Mouse (Mus musculus): ENCODE data around the gene Slc38a10.

The Slc38a10 gene

DNA sequence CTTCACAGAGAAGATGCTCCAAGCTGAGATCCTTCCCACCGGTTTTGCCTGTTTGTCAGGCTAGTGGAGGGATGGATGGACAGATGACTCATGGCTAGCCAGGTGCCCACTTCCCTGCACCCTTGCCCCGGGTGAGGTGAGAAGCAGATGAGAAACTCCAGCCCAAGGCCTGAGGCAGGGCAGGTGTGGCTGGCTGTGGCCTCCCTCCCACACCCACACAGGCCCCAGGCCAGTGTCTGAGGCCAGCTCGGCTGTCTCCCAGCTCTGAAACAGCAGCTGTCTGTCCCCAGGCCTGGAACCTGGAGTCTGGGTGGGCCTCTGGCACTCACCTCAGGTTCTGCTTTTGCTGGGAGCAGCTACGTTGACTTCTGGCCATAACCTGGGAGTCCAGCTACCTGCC, 24.8 kb upstream of the Slc38a10 start:
- DNase-seq (ENCODE audit: low spot score in 2 of 2) = no peak

DNA sequence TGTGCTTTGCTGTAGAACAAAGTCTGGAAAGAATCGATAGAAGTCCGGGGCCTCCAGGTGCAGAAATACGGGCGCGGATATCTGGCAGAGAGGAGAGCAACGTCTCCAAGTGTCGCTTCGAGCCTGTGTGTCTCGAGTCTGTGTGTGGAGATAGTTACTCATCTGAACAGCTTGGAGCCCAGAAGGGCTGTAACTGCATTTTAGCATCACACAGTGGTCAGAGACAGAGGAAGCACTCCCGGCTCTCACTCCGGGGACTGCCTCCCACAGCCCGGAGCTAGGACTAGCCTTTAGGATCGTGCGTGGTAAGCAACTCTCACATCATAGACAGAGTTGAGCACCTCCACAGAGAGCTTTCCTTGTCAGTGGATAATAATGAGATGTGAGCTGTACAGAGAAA, 22.1 kb upstream of the Slc38a10 start:
- peak; percentile 43 to 52 for DNase-seq (ENCODE audit: low spot score in 2 of 2)

DNA sequence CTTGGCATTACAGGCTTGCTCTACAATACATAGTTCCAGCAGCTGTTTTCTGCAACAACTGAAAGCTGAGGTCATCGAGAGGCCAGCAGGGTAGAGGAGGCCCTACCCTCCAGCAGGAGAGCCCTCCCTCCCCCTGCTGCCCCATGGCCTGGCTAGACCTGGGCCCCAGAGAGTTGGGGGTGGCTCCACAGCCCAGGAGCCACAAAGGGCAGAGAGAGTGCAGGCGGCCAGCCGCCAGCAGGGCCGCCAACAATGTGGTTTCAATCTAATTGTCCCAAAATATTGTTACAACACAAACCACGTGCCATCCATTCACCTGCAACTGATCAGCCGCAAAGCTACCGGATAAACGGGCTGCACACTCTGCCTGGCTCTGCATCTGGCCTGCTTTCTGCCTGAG, 20.0 kb upstream of the Slc38a10 start:
- no peak for DNase-seq (ENCODE audit: low spot score in 2 of 2)

DNA sequence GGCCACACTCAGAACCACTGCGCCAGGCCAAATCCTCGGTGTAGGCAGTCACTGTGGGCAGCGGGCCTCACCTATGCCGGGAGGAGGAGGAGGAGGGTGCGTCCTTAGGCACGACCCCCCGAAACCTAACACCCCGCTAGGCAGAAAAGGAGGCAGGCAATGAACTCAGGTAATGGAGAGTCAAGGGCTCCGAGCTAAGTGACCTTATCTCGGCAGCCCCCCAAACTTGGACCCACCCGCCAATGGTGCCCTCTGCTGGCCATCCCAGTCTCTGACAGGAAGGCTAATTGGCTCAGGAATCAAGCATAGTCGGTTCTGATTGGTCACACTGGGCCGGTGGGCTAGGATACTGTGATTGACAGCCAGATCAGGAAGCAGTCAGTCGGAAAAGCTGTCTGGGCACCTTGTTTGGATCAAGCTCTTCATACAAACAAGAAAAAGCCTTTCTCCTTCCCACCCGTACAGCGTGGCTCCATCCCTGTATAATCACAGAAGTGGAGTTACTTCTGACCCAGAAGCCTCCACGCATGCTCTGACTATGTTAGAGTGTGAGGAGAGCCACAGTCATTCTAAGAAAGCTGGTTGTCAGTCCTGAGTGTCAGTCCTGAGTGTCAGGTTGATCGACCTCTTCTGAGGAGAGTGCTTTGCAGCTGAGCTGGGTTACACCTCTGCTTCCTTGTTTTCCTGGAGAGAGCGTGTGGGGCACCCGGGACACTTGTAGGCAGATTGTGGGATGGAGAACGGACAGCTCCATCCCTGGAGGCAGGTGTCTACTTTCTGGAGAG, 18.3 kb upstream of the Slc38a10 start:
- DNase-seq (ENCODE audit: low spot score in 2 of 2) = peak; percentile 80 to 82

DNA sequence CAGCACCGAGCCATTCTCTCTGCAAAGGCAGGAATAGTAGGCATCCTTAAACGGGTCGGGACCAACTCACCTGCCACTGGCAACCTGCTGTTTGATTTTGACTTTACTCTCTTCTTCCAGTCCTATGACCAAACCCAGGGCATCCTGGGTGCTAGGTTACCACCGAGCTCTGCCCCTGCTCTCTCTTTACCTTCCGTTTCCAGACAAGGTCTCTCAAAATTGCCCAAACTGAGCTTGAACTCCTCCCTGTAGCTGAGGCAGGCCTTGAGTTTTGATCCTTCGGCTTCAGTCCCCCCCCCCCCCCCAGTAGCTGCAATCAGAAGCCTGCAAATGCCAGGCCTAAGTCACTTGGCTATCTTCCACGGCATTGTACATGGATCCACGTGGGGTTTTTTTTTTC, 17.4 kb upstream of the Slc38a10 start:
- no peak for DNase-seq (ENCODE audit: low spot score in 2 of 2)

DNA sequence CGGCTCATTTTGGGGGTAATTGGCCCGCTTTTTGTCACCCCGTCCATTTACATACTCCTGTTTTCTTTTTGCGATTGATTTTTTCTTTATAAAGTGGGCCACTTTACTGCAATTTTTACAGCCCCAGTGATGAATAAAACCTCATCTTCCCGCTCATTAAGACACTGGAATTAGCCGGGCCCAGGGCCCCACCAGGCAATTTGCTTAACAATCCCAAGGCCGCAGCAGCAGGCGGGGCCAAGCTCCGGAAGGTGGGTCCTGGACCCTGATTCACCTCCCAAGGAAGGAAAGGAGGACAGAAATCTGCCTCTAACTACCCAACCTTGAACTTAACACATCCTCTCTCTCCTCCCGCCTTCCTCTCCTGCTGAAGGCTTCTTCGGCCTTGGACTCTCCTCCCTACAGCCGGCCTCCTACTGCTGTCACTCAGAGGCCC, 16.8 kb upstream of the Slc38a10 start:
- no peak for DNase-seq (ENCODE audit: low spot score in 2 of 2)

DNA sequence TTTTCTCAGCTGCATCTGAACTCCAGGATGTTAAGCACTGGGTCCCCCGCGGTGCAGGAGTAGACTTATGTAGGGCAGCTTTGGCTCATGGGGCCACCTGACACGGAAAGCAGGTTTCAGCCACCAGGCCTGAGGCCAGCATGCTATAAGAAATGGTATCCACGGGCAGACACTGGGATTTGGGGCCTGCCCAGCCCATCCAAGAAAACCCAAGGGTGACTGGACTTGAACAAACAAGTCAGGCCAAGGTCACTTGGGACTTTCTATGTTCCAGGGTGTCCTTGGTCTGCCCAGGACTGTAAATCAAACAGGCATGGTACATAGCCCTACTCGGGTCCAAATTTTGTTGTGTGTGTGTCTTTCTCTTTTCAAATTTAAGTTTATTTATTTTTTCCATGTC, 15.9 kb upstream of the Slc38a10 start:
- no peak for DNase-seq (ENCODE audit: low spot score in 2 of 2)

DNA sequence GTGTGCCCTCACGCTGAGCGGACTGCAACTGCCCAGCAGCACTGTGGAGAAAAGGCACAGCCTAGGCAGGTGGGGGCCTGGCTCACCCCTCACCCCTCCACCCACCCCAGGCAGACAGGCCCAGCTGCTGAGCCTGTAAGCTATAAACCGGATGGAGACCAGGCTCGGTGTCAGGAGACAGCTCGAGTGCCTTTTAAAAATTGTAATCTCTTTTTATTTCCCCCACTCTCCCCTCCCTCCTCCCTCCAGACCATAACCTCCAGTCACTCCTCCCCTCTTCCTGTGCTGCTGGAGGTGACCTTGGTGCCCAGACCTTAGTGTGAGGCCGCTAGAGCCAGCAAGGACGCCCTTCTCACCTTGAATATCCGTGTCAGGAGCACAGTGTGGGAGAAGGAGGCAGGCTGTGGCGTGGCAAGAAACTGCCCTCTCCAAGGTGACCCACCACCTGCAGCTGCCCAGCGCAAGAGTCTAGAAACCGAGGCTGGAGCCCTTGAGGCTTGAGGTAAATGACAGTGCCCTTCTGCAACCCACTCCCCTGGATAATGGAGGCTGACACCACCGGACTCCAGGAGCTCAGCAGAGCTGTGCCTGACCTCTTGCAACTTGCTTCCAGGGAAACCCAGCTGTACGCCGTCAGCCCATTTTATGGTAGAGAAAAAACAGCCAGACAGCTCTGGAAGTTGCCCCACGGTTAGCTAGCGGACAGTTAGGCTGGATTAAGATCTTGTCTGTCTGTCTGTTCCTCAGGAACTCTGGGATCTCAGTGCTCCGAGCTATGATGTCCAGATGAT, 13.5 kb upstream of the Slc38a10 start:
- DNase-seq (ENCODE audit: low spot score in 2 of 2) = no peak

DNA sequence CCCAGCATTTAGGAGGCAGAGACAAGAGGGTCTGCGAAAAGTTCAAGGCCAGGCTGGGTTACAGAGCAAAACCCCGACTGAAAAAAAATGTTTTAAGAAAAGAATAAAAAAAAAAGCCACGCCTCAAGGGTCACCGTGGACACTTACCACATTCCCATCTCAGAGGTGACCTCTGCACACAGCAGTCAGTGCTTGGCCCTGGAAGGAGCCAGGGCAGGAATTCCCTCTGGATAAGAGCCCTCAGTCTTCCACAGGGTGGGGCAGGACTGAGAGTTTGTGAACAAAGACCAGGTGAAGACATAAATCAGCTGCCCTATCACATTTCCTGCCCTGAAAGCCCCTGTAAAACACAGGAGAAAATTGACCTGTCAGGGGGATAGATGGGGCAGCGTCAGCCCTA, 12.9 kb upstream of the Slc38a10 start:
- DNase-seq (ENCODE audit: low spot score in 2 of 2) = no peak

DNA sequence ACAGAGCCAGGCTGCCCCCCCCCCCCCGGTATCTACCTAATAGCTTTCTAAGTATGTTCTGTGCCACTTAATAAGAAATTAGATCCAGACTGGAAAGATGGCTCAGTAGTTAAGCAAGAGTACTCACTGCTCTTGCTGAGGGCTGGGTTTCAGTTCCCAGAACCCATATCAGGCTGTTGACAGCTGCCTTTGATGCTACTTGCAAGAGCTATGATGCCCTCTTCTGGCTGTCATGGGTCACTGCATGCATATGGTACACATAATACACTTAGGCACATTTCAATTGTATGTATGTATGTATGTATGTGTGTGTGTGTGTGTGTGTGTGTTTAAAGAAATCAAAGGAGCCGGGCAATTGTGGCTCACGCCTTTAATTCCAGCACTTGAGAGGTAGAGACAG, 12.1 kb upstream of the Slc38a10 start:
- no peak for DNase-seq (ENCODE audit: low spot score in 2 of 2)

DNA sequence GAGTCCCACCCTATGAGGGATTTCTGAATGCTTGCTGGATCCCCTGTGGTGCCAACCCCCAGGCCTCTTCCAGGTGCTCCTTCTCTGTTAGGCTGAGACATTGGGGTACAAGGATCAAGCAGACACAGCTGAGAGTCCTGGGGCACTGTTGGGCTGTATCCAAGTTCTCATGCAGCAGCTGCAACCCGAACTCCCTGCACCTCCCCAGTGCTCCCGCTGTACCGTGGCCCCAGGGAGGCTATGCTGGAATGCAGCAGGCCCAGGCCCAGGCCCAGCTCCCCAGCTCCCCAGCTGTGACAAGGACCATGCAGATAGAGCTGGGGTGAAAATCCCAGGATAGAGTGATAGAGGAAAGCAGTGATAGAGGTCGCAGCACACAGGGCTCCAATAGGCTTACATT, 10.1 kb upstream of the Slc38a10 start:
- no peak for DNase-seq (ENCODE audit: low spot score in 2 of 2)

DNA sequence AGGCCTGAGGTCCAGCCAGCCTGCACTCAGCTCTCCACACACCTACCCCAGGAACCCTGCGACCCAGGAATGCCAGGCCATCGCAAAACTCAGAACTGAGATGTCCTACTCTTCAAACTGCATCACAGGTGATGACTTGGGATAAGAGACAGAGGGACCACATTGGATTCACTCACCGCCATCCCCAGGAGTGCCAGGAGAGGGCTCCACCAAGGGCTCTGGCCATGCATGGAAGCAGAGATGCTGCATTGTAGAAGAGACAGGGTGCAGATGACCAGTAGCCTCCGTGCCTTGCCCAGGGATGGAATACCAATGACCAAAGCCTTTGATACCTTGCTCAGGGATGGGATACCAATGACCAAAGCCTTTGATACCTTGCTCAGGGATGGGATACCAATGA, 9.3 kb upstream of the Slc38a10 start:
- no peak for DNase-seq (ENCODE audit: low spot score in 2 of 2)

DNA sequence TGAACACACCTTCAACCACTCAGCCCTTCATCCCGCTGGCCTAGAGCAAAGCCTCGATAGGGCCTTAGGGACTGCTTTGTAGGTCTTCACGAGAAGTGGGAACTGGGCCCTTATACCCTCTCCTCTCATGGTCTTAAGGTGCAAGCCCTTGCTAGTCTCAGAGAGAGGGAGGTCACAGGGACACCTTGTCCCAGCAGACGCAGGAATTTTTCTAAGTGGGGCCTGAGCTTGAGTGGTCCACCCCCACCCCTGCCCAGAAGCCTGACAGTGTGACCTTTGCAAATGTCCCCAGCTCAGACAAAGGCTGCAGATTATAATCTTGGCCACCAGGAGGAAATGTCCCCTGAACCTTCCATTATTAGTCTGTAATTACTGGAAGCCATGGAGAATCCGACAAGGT, 8.5 kb upstream of the Slc38a10 start:
- no peak for DNase-seq (ENCODE audit: low spot score in 2 of 2)

DNA sequence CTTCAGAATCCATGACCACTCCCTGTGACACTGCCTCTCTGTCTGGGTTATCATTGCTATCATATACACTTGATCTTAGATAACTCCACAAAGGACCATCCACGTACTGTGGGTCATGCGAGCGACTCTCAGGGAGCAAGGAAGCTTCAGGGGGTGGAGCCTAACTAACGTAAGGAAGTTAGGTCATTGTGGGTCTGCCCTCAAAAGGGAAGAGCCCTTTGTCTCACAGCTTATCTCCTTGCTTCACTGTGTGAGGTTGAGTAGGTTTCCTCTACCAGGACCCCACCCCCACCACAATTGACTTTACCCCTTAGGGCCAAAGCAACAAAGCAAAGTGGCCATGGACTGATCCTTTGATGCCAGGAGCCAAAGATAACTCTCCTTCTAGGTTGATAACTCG, 7.7 kb upstream of the Slc38a10 start:
- no peak for DNase-seq (ENCODE audit: low spot score in 2 of 2)

DNA sequence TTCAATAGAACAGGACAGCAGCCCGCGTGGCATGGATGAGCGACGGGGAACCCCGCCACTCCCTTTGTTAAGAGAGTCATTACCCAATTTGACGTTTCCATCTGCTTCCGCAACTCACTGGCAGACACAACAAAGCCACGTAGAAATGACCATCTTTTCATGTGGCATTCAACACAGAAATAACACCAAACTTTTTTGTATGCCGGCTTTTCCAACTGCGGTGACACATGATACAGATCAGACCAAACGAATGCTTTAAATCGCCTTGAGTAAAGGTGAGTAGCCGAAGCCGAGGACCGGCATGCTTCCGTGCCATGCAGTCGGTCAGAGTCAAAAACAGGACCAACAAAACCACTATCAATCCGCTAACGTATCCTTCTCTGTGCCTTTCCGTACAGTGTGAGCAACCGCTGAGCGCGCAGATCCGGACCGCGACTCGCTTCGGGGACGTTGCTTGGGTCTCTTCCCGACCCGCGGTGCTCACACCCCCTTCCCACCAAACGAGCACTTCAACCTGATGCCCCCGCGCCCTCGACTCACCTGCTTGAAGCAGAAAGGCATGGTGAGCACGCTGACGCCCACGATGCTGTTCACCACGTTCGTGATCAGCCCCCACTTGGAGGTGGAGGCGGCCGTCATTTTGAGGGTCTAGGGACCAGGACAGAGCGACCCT, 570 bp downstream of the Slc38a10 start:
- DNase-seq (ENCODE audit: low spot score in 2 of 2) = peak in 1 of 2 experiments; percentile 61

DNA sequence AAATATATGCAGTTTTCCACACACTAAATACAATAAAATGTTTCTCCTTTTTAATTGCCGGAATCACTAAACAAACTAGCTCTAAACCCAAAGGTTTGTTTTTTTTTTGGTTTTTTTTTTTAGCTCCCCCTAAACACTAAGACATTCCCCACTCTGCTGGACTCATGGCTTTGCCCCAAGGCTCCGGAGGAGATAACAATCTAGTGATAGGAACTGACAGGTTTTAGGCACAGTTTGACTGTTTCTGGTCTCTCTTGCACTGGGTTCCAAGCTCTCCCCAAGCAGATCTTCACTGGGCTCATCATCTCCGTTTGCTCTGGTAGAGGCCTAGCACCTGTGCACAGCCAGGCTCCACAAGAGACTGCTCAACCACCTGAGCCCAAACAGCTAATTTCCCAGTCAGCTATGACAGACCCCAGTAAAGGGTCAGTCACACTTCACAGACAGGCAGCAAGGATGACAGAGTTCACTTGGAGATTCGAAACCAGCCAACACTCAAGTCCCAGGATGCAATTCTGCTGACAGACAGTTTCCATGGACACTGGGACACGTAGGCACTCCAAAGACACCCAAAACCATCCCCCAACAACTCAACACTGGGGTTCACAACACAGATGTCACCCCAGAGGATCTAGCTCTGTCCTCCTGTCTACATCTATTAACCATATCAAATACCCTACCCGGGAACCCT, 1.5 kb downstream of the Slc38a10 start:
- DNase-seq (ENCODE audit: low spot score in 2 of 2) = no peak

DNA sequence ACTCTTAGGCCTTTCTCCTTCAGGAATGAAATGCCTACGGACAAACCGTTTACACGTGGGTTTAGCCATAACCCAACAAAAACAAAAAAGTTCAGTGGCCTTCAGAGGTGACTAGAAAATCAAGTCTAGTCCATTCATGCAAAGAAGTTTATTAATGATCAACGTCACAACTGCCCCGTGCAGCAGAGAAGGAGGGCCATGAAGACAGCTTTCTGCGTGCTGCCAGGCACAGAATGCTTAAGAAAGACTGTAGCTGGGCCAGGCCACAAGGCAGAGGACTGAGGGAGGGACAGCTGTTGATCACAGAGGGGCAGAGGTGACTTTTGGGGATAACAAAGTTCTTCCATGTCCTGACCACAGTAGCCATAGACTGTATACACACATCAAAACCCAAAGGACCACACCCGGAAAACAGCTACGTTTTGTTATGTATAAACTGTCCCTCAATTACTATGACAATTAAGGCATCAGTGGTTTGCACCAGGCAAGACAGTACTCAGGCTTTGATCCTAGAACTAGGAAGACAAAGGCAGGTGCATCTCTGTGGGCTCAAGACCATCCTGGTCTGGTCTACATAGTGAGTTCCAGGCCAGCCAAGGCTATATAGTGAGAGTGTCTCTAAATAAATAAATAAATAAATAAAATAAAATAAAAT, 2.8 kb downstream of the Slc38a10 start:
- DNase-seq (ENCODE audit: low spot score in 2 of 2) = no peak

DNA sequence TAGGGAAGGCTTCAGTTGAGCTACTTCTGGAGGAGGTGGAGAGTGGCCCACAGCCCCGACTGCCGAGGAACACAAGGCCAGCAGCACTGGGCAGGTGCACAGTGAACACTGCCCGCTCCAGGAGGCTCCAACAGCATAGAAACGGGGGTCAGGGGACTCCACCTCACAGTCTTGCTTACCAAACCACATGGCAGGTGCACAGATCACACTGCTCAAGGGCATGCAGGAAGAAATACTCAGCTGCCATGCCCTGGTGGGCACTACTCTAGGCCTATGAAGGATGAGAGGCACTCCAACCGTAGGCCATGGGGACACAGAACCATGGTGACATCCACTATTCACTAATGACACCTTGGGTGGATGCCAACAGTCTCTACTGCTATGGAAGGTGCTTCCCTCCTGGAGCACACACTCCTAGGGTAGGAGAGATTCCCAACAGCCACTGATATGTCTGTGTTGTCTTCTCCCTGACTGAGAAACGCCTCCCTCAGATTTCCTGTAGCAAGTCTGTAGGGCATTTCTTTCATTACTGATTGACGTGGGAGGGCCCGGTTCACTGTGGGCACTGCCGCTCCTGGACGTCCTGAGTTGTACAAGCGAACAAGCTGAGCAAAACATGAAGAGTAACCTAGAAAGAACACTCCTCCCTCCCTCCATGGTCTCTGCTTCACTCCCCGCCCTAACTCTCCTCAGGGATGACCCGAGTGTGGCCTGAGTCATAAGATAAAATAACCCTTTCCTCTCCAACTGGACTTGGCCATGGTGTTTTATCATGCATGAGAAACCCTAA, 7.2 kb downstream of the Slc38a10 start:
- DNase-seq (ENCODE audit: low spot score in 2 of 2) = no peak

DNA sequence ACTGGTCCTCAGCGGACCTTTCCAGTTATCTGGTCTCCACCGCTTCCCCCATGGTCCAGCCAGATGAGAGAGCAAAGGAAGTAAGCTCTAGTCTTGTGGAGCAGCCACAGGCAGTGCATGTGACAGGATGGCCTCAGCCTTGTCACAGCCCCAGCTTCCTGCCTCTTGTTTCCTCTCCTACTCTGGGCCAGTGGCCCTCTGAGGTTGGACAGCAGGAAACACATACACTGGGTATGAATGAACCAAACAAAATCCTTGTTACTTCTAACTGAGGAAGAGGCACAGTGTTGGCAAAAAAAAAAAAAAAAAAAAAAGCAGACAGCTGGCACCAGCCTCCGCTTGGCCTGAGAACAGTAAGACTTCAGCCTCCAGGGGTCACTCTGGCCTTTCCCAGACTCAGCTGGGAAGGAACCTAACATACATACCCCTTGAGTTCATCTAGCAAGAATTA, 8.5 kb downstream of the Slc38a10 start:
- DNase-seq (ENCODE audit: low spot score in 2 of 2) = peak; percentile 67 to 81

DNA sequence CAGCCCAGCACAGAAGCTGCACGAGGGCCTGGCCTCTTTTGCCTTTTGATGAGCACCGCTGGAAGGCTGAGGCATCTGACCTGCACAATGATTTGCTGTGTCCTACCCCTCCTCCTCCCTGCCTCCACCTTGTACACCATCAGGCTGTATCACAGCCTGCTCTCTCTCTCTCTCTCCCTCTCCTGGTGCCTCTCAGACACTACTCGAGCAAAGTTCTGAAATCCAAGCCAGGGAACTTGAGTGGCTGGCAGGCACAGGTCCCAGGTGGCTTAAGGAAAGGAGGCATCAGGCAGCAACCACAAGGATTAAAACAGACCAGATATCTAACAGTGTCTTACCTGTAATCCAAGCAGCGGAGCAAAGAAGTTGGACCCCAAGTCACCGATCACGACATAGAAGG, 10.9 kb downstream of the Slc38a10 start:
- no peak for DNase-seq (ENCODE audit: low spot score in 2 of 2)

DNA sequence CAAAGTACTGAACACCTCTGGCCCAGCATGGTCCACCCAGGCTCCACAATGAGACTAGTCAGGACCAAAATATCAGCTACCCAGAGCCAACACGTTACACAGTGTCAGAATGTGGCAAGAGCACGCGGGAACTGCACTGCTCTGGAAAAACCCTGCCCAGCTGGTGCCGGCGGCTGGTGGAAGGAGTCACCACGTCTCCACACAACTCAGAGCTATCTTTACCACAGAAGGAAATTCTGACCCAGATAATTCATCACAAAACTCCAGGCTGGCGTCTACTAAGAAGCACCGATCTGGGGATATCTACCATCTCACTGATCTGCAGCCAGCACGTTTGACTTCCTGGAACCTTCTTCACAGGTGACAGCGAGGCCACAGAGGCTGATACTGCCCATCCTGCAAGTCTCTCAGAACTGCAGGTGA, 11.8 kb downstream of the Slc38a10 start:
- no peak for DNase-seq (ENCODE audit: low spot score in 2 of 2)
